Mouse (Mus musculus): ENCODE data around the gene Arrdc2. TPM values are rescaled to one million over a fixed set of nuclear protein-coding genes. Genes with fewer than 3 reads are reported as not detected.

Gene Arrdc2
- polyA plus RNA-seq, 1 experiment: 19.8 TPM

DNA sequence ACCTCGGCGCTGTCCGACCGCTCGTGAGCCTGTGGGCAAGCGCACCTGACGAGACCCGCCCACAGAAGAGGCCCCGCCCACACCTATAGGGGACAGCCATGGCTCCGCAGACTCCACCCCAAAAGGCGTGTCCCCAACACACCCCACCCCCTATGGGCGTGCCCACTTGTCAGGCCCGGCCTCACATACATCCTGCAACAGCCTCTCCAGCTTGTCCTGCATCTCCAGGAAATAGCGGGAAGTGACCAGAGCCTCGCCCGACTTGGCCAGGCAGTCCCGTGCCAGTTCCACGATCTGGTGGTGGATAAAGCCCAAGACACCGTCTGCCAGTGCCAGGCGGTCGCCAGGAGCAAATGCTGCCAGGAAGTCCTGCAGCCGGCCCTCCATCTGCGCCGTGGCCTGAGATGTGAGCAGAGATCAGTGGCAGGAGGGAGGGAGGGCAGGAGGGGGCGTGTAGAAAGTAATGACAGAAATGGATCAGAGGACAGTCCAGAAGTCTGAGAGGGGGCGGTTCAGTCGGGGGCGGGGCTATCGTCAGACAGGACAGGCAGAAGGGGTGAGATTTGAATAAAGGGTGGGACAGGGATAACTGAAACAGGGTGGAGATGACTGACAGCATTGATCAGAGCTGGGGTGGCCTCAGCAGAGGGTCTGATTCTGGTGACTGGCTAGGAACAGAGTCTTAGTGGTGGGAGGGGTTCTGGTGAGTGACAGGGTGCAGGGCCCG is 51.4 kb downstream of the Arrdc2 start:
- 50% methylated on average over 30 of the region's 30 CpGs for WGBS
- DNase-seq: peak; percentile 37
- Histone ChIP-seq H3K27ac (ENCODE audit: insufficient read depth, low read depth, low read length) (no peak overlapping the region), H3K36me3 (ENCODE audit: control insufficient read depth, insufficient read depth, low read length) (no peaks in the 10 kb centered on the region; the same call in 1 of the 2 replicates), H3K4me3 (ENCODE audit: insufficient read depth, low read depth, low read length) (no peak overlapping the region), H3K27me3 (replicated peaks; ENCODE audit: control insufficient read depth, insufficient read depth, low read length) (no peaks in the 10 kb centered on the region), H3K4me1 (ENCODE audit: control insufficient read depth, insufficient read depth, low read length) (peaks cover 10% of the 10 kb centered on the region; the same call in 1 of the 2 replicates)
- TF ChIP-seq POLR2A (IDR thresholded peaks at IDR 0.05; ENCODE audit: low read depth, low read length) (no peak), CTCF (conservative IDR thresholded peaks at IDR 0.05; ENCODE audit: insufficient read depth, insufficient read length, low read depth, low read length) (no peak)

GRCm38 (mm10) chr8:70787051-70787445 is 52.5 kb downstream of the Arrdc2 start:
- WGBS: 83% methylated on average over 3 of the region's 3 CpGs
- H3K36me3 ChIP-seq (ENCODE audit: control insufficient read depth, insufficient read depth, low read length): no peaks in the 10 kb centered on the region; the same call in 1 of the 2 replicates
- DNase-seq: no peak
- H3K27me3 ChIP-seq (replicated peaks; ENCODE audit: control insufficient read depth, insufficient read depth, low read length): no peaks in the 10 kb centered on the region
- H3K27ac ChIP-seq (ENCODE audit: insufficient read depth, low read depth, low read length): no peak overlapping the region
- TF ChIP-seq POLR2A (IDR thresholded peaks at IDR 0.05; ENCODE audit: low read depth, low read length): no peak
- TF ChIP-seq CTCF (conservative IDR thresholded peaks at IDR 0.05; ENCODE audit: insufficient read depth, insufficient read length, low read depth, low read length): no peak
- H3K4me3 ChIP-seq (ENCODE audit: insufficient read depth, low read depth, low read length): no peak overlapping the region
- H3K4me1 ChIP-seq (ENCODE audit: control insufficient read depth, insufficient read depth, low read length): peaks cover 6% of the 10 kb centered on the region; the same call in 1 of the 2 replicates

DNA sequence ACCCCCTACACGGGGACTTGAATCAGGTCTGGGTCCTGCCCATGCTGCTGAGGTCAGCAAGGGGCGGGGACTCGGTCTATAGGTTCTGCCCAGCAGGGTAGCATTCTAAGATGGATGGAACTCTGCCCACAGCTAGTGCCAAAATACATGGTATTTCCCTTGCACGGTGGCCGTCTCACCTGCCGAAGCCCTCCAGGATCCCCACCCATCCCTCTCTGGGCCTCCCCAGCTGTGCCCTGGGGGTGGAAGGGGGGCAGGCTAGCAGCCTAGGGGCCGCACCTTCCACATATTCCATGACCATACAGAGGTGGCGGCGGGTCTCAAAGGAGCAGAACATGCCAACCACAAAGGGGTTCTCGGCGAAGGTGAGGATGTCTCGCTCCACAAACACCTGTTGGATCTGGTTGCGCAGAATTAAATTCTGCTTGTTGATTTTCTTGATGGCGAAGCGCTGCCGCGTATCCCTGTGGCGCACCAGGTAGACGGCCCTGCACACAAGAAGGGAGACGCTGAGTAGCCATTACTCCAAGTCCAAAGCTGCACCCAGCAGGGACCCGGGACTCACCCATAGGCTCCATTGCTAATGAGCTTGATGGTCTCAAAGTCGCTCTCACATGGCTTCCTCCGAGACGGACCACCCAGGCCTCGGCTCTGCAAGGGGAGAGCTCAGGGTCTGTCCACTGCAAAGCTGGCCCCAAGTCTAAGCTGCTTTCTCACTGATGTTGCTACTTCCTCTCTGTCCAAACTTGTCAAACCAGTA is 53.0 kb downstream of the Arrdc2 start:
- H3K27me3 ChIP-seq (replicated peaks; ENCODE audit: control insufficient read depth, insufficient read depth, low read length): no peaks in the 10 kb centered on the region
- no peak overlapping the region for H3K27ac ChIP-seq (ENCODE audit: insufficient read depth, low read depth, low read length)
- H3K36me3 ChIP-seq (ENCODE audit: control insufficient read depth, insufficient read depth, low read length): no peaks in the 10 kb centered on the region; the same call in 1 of the 2 replicates
- WGBS: 93% methylated on average over 25 of the region's 25 CpGs
- TF ChIP-seq CTCF (conservative IDR thresholded peaks at IDR 0.05; ENCODE audit: insufficient read depth, insufficient read length, low read depth, low read length) (no peak), POLR2A (IDR thresholded peaks at IDR 0.05; ENCODE audit: low read depth, low read length) (no peak)
- peaks cover under 1% of the 10 kb centered on the region; the same call in 1 of the 2 replicates for H3K4me1 ChIP-seq (ENCODE audit: control insufficient read depth, insufficient read depth, low read length)
- no peak for DNase-seq
- H3K4me3 ChIP-seq (ENCODE audit: insufficient read depth, low read depth, low read length): no peak overlapping the region

Other genes starting within 250 kb of the Arrdc2 start
- gene Isyna1, start 245.3 kb downstream of the Arrdc2 start, polyA plus RNA-seq (2012; rRNA removed): 127 and 159 TPM in 2 replicates
- 84.9 and 123 TPM in 2 replicates for gene Ssbp4, start 230.8 kb downstream of the Arrdc2 start, polyA plus RNA-seq (2012; rRNA removed)
- gene Lrrc25, start 223.6 kb downstream of the Arrdc2 start, polyA plus RNA-seq (2012; rRNA removed): 3.2 and 3.5 TPM in 2 replicates
- 11.2 and 17.8 TPM in 2 replicates for gene Gdf15, start 207.3 kb downstream of the Arrdc2 start, polyA plus RNA-seq (2012; rRNA removed)
- gene Pgpep1, start 179.3 kb downstream of the Arrdc2 start, polyA plus RNA-seq (2012; rRNA removed): 296 TPM in 2 replicates
- gene Lsm4, start 166.5 kb downstream of the Arrdc2 start, polyA plus RNA-seq (2012; rRNA removed): 106 and 120 TPM in 2 replicates
- 158 and 201 TPM in 2 replicates for gene Jund, start 140.8 kb downstream of the Arrdc2 start, polyA plus RNA-seq (2012; rRNA removed)
- gene Iqcn, start 136.3 kb downstream of the Arrdc2 start, polyA plus RNA-seq (2012; rRNA removed): 0.03 and 0.12 TPM in 2 replicates
- gene Gm3336, start 121.2 kb downstream of the Arrdc2 start, polyA plus RNA-seq (2012; rRNA removed): 0.61 and 0.99 TPM in 2 replicates
- 81.6 and 113 TPM in 2 replicates for gene Pde4c, start 116.0 kb downstream of the Arrdc2 start, polyA plus RNA-seq (2012; rRNA removed)
- 29.7 and 31.1 TPM in 2 replicates for gene Rab3a, start 85.0 kb downstream of the Arrdc2 start, polyA plus RNA-seq (2012; rRNA removed)
- 73.4 and 96.3 TPM in 2 replicates for gene Mpv17l2, start 78.8 kb downstream of the Arrdc2 start, polyA plus RNA-seq (2012; rRNA removed)
- gene Pik3r2, start 63.0 kb downstream of the Arrdc2 start, polyA plus RNA-seq (2012; rRNA removed): 60.5 and 94.7 TPM in 2 replicates
- gene Mast3, start 34.7 kb downstream of the Arrdc2 start, polyA plus RNA-seq (2012; rRNA removed): 25.3 and 27.4 TPM in 2 replicates
- 0.42 and 0.48 TPM in 2 replicates for gene Il12rb1, start 31.3 kb downstream of the Arrdc2 start, polyA plus RNA-seq (2012; rRNA removed)
- gene Kcnn1, start 23.5 kb upstream of the Arrdc2 start, polyA plus RNA-seq (2012; rRNA removed): 9.4 and 11.0 TPM in 2 replicates
- 48.9 and 49.2 TPM in 2 replicates for gene Ccdc124, start 34.2 kb upstream of the Arrdc2 start, polyA plus RNA-seq (2012; rRNA removed)
- 0.19 and 0.31 TPM in 2 replicates for gene Slc5a5, start 53.0 kb upstream of the Arrdc2 start, polyA plus RNA-seq (2012; rRNA removed)
- gene Rpl18a, start 57.7 kb upstream of the Arrdc2 start, polyA plus RNA-seq (2012; rRNA removed): 3,589 and 3,709 TPM in 2 replicates
- 18.4 and 24.4 TPM in 2 replicates for gene Map1s, start 66.2 kb upstream of the Arrdc2 start, polyA plus RNA-seq (2012; rRNA removed)